Mouse (Mus musculus) common myeloid progenitor, adult 5-6 weeks (primary cell): ENCODE data around the gene Chst11. TPM values are rescaled to one million over a fixed set of nuclear protein-coding genes. Genes with fewer than 3 reads are reported as not detected.

Experiments used
- ATAC-seq: replicated peaks from 2 replicates; pipeline ENCODE4 v1.8.0; 2016; ENCODE audit warnings: low read depth, mild to moderate bottlenecking, moderate TSS enrichment, inconsistent platforms; ENCODE audit not compliant: poor library complexity, severe bottlenecking
- total RNA-seq: library from RNA; stranded (forward); fragments of 200-1000, 187-1606 nt; gene quantifications from 2 replicates; pipeline ENCODE4 v1.2.3, GENCODE M21; 2017

Chst11 gene
- total RNA-seq, 1 experiment from 2014 or later: 18.6 TPM

GRCm38 (mm10) chr10:83130611-83131010, 145.3 kb downstream of the Chst11 start:
- no peak for ATAC-seq

DNA sequence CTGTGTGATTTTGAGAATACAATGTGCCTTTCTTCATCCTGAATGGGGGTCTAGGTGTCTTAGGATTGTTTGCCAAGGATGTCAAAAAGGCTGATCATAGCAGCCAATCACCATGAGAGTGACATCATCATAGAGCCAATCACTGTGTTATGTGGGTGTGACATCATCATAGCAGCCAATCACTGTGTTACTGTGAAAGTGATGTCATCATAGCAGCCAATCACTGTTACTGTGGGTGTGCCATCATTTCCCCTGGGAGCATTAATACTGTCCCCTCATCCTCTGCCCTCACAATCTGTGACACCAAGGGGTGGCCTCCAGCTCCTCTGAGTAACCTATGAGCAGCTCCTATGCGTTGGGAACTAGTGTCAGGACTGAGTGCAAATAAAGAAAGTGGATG, 146.6 kb downstream of the Chst11 start:
- ATAC-seq: no peak; the same call in 1 of the 2 replicates

GRCm38 (mm10) chr10:83133866-83134570, 148.7 kb downstream of the Chst11 start:
- no peak for ATAC-seq

GRCm38 (mm10) chr10:83134896-83135295, 149.6 kb downstream of the Chst11 start:
- ATAC-seq: no peak

GRCm38 (mm10) chr10:83135963-83136362, 150.7 kb downstream of the Chst11 start:
- ATAC-seq: no peak

DNA sequence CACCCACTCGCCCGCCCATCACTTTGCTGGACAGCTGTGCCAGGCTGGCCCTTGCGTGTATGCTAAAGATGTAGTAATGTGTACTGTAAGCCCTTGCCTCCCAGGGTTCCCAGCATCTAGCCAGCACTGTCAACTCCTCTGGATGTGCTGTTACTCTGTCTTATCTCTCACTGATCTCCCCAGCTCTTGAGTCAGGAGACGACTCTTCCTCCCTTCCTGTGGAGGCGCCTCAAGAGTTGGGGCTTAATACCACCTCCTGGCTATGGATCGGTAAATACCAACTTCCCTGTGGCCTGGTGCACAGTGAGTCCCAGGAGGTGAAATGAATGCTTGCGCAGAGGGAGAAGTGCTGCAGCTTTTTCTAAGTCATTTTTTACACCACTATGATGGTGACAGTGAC, 151.8 kb downstream of the Chst11 start:
- no peak for ATAC-seq

- ATAC-seq: no peak
Measured at GRCm38 (mm10) chr10:83139276-83139675, 154.0 kb downstream of the Chst11 start.

GRCm38 (mm10) chr10:83140258-83140936, 155.1 kb downstream of the Chst11 start:
- no peak for ATAC-seq

- ATAC-seq: peak; percentile 45
Measured at GRCm38 (mm10) chr10:83141434-83141833, 156.1 kb downstream of the Chst11 start.

- no peak for ATAC-seq
Measured at GRCm38 (mm10) chr10:83143049-83143448, 157.8 kb downstream of the Chst11 start.

DNA sequence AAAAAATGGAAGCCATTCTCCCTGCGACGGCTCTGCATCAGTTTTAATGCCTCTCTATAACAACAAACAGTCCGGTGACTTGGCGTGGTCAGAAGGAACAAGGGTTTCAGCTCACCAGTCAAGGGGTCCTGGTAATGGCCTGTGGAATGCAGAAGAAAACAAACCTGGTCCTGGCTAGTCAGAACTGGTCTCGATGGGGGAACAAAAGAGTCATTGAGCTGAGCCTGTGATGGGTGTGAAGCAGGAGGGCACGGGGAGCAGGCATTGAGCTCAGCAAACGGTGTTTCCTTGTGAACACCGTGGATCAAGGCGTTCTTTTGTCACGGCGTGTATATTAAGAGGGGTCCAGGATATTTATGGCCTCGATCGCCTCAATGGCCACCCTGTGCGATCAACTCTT, 160.5 kb downstream of the Chst11 start:
- no peak for ATAC-seq

GRCm38 (mm10) chr10:83149342-83150178, 164.3 kb downstream of the Chst11 start:
- peak; percentile 63 for ATAC-seq

DNA sequence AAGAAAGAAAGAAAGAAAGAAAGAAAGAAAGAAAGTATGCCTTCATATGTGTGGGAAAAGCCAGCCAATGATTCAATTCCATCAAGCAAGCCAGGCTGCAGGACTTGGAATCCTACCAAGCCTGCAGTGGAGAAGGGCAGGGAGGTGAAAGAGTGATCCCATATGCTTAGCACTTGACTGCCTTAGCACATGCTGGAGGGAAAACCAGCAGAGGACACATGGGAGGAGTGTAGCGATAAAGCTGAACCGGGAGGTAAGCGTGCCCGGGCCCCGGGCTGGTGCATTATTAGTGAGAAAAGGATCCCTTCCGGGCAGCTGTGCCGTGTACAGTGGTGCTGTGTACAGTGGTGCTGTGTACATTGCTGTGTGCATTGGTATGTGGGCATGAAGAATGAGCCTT, 165.3 kb downstream of the Chst11 start:
- ATAC-seq: no peak

DNA sequence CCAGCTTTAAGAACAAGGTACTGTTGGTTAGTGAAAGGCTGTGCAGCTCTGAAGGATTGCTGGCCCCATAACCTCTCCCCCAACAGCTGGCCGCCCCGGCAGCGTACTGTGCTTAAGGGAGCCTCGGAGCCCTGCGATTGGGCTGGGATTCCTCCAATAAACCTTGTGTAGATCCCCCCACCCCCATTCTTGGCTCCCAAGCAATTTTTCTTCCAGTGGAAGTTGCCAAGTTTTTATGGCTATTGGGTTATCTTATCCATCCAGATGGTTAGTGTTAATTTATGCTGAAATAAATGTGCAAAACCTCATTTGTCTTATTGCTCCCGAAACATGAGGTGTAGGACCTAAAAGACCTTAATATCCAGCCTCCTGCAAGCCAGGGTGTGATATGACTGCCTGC, 166.1 kb downstream of the Chst11 start:
- no peak for ATAC-seq

GRCm38 (mm10) chr10:83151896-83152685, 166.8 kb downstream of the Chst11 start:
- ATAC-seq: no peak

DNA sequence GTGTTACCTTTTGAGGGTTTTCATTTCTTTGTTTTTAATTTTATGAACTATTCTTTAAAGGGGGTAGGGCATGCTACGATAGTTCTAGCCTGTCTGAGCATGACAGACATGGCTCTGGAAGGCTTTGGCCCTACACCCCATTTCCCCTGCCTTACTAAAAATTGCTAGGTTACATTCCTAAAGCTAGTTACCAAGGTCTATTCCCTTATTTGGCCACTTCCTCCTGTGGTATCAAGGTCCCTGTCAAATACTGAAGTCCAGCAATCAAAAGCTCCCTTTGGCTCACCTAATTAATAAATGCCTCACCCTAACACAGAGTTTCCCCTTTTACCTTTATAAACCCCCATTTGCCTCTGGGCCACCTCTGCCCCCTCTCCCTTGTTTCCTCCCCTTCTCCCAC, 167.4 kb downstream of the Chst11 start:
- ATAC-seq: no peak

GRCm38 (mm10) chr10:83153374-83153773, 168.1 kb downstream of the Chst11 start:
- no peak for ATAC-seq

DNA sequence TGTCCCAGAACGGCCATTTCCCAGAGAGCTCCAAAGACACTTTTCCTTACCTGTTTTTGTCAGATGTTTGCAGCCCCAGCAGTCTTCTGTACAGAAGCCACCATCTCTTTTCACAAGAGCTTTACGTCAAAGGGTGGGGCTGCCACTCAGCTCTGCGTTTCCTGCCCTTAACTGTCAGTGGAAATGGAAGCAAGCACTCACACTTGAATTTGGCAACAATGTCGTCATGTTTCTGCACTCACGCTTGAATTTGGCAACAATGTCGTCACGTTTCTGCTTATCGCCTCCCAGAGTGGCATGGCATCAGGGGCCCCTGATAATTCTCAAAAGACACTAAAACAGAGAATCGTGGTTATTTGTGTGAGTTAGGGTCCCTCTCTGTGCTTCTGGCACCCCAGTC, 168.6 kb downstream of the Chst11 start:
- peak; percentile 48 for ATAC-seq

DNA sequence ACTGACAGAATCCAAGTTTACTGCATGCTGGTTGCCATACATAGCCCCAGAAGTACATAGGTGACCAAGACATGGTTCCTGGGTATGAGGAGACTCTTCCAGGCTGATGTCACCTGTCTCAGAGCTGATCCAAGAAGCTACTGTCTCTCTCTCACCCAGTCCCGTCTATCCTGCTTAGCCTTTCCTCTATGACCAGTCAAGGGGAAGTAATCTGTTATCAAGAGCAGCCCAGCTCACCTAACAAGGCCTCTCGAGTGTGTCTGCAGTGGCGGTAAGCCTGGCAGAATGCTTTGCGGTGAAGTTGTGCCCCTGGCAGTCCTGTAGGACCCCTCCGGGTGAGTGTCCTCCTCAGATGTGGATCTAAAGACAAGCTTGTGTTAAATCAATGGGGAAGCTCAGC, 172.0 kb downstream of the Chst11 start:
- ATAC-seq: no peak

- no peak for ATAC-seq
Measured at GRCm38 (mm10) chr10:83158322-83158721, 173.0 kb downstream of the Chst11 start.
